Mouse (Mus musculus) heart, embryonic 10.5 days (tissue): ENCODE results near the gene Fbxl17. TPM values are rescaled to one million over a fixed set of nuclear protein-coding genes. Genes with fewer than 3 reads are reported as not detected.

Experiments used
- DNase-seq: peaks from one replicate; pipeline ENCODE4 v3.0.0-alpha.2; 2017; ENCODE audit warnings: low spot score
- H3K27ac ChIP-seq: fragments of 300-500 bp; sonication (generic); 2 replicates; pipeline ENCODE4 v1.5.1; 2016; ENCODE audit warnings: mild to moderate bottlenecking
- H3K27me3 ChIP-seq: fragments of 300-500 bp; sonication (generic); 2 replicates; pipeline ENCODE4 v1.6.1; 2016; ENCODE audit warnings: mild to moderate bottlenecking; ENCODE audit not compliant: poor library complexity, insufficient read depth, severe bottlenecking
- H3K36me3 ChIP-seq: fragments of 300-500 bp; sonication (generic); 2 replicates; pipeline ENCODE4 v1.6.1; 2016; ENCODE audit warnings: mild to moderate bottlenecking, moderate library complexity
- H3K4me1 ChIP-seq: fragments of 300-500 bp; sonication (generic); 2 replicates; pipeline ENCODE4 v1.6.1; 2016; ENCODE audit warnings: mild to moderate bottlenecking
- H3K4me3 ChIP-seq: fragments of 300-500 bp; sonication (generic); 2 replicates; pipeline ENCODE4 v1.5.1; 2016; ENCODE audit warnings: mild to moderate bottlenecking, moderate library complexity
- H3K9me3 ChIP-seq: fragments of 300-500 bp; sonication (generic); 2 replicates; pipeline ENCODE4 v1.6.1; 2016; ENCODE audit warnings: mild to moderate bottlenecking, moderate library complexity
- WGBS: fragments of 180-500 bp; shearing (Covaris S2); methylation state at CpG from one replicate; pipeline ENCODE4 v1.1.7; 2016; 5-methylcytosine and 5-hydroxymethylcytosine counted together
- polyA plus RNA-seq: library from polyadenylated mRNA; unstranded; fragments of >200 nt; fragmentation: Nextera tagmentation; extraction: Ambion mirVana; gene quantifications from 2 replicates; pipeline ENCODE4 v1.2.1, GENCODE M21; 2016

The Fbxl17 gene
- polyA plus RNA-seq, 1 experiment from 2014 or later = 4.2 TPM

GRCm38 (mm10) chr17:63496153-63496552 lies 3.7 kb downstream of the Fbxl17 start:
- Histone ChIP-seq H3K27ac (no peak overlapping the region), H3K9me3 (no peaks in the 10 kb centered on the region), H3K4me1 (peaks cover 37% of the 10 kb centered on the region), H3K27me3 (no peaks in the 10 kb centered on the region), H3K4me3 (no peak overlapping the region), H3K36me3 (no peaks in the 10 kb centered on the region)
- DNase-seq = no peak
- 55% methylated on average over 5 of the region's 5 CpGs for WGBS

DNA sequence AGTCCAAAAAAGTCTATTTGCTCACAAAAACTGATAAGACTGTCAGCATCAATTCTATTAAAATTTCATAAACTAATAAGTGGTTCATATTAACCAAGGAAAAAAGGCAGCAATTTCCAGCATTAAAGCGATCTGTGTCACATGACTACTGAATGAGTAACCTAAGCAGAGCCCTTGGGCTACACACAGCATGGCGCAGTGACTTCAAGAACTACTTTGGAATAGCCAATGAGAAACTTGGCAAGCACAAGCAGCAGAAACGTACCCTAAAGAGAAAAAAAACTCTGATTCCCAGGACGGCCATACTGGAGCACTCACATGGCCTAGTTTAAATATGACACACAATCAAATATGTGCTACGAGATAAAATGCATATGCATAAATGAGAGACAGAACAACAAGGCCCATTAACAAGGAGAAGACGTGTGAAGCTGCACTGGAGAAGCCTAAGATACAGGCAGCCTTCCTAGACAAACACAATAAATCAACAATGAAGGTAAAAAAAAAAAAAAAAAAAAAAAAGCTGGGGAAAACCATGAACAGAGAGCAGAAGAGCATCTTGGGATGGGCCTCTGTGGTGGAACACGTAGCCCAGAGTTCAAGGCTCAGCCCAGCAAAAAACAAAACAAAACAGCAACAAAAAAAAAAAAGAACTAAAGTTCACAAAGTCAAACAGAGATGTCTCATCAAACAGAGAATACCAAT lies 5.8 kb downstream of the Fbxl17 start:
- no peak overlapping the region for H3K4me3 ChIP-seq
- H3K27ac ChIP-seq = no peak overlapping the region
- H3K27me3 ChIP-seq = no peaks in the 10 kb centered on the region
- 86% methylated on average over 7 of the region's 7 CpGs for WGBS
- peaks cover 39% of the 10 kb centered on the region for H3K4me1 ChIP-seq
- H3K36me3 ChIP-seq = peaks cover 8% of the 10 kb centered on the region
- no peaks in the 10 kb centered on the region for H3K9me3 ChIP-seq
- DNase-seq = no peak

- WGBS = 43% methylated on average over 5 of the region's 5 CpGs
- H3K36me3 ChIP-seq = peaks cover 11% of the 10 kb centered on the region
- no peak for DNase-seq
- H3K27me3 ChIP-seq = no peaks in the 10 kb centered on the region
- no peaks in the 10 kb centered on the region for H3K9me3 ChIP-seq
- peaks cover 37% of the 10 kb centered on the region for H3K4me1 ChIP-seq
- H3K27ac ChIP-seq = 0 out of 2 replicates have a peak overlapping the region, but pooled peaks have one; percentile 22
- H3K4me3 ChIP-seq = peak overlapping the region; percentile 12; the same call in 1 of the 2 replicates
Observed at GRCm38 (mm10) chr17:63493274-63493673, 6.5 kb downstream of the Fbxl17 start.

- 68% methylated on average over 8 of the region's 8 CpGs for WGBS
- DNase-seq = no peak
- Histone ChIP-seq H3K4me1 (peaks cover 32% of the 10 kb centered on the region), H3K9me3 (no peaks in the 10 kb centered on the region), H3K27me3 (no peaks in the 10 kb centered on the region), H3K36me3 (peaks cover 11% of the 10 kb centered on the region), H3K4me3 (peak overlapping the region; percentile 12; the same call in 1 of the 2 replicates), H3K27ac (0 out of 2 replicates have a peak overlapping the region, but pooled peaks have one; percentile 22)
Observed at GRCm38 (mm10) chr17:63492665-63493273, 7.0 kb downstream of the Fbxl17 start.

DNA sequence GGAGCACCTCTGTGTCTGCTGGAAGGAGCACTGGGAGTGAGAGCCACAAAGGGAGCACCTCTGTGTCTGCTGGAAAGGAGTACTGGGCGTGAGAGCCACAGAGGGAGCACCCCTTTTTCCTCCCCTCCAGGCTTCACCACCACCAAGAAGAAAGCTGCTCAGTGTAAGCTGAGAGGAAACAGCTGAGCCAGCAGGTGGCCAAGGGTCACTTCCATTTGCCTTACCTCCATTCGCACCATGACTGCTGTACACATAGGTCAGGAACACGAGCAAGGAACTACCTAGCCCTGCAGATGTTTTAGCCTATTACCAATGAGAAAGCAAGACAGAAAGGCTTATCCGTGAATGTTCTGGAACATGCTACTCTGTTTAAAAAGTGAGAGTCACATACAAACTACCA lies 10.3 kb downstream of the Fbxl17 start:
- Histone ChIP-seq H3K36me3 (peaks cover 22% of the 10 kb centered on the region), H3K9me3 (no peaks in the 10 kb centered on the region), H3K27ac (no peak overlapping the region), H3K4me3 (no peak overlapping the region), H3K27me3 (no peaks in the 10 kb centered on the region), H3K4me1 (peaks cover 16% of the 10 kb centered on the region)
- 84% methylated on average over 4 of the region's 4 CpGs for WGBS
- DNase-seq = no peak

DNA sequence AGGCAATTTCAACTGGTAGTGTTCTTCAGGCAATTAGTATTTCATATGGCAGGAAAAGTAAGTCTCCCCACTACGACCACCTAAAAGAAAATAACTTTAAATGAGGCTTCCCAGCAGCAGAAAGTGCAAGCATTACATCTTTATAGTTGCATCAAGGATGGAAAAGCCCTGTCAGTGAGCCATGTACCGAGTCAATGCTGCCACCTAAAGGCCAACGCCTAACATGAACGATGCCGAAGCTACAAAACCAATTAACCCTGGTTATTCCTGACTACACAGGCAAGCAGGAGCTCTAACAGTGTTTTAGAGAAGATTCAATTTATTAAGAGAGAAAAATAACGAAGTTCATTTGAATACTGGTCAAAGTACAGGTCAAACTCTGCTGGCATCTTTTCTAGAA lies 32.0 kb downstream of the Fbxl17 start:
- H3K4me1 ChIP-seq = peaks cover 14% of the 10 kb centered on the region
- no peak overlapping the region for H3K4me3 ChIP-seq
- no peak overlapping the region for H3K27ac ChIP-seq
- no peaks in the 10 kb centered on the region for H3K9me3 ChIP-seq
- H3K36me3 ChIP-seq = 0 out of 2 replicates have a peak, but pooled peaks cover 3% of the 10 kb centered on the region
- DNase-seq = no peak
- no peaks in the 10 kb centered on the region for H3K27me3 ChIP-seq
- 11% methylated on average over 6 of the region's 6 CpGs for WGBS

GRCm38 (mm10) chr17:63465239-63465638 lies 34.6 kb downstream of the Fbxl17 start:
- Histone ChIP-seq H3K4me3 (no peak overlapping the region), H3K9me3 (no peaks in the 10 kb centered on the region), H3K27me3 (no peaks in the 10 kb centered on the region), H3K27ac (no peak overlapping the region), H3K4me1 (peaks cover 18% of the 10 kb centered on the region), H3K36me3 (0 out of 2 replicates have a peak, but pooled peaks cover 3% of the 10 kb centered on the region)
- 82% methylated on average over 1 of the region's 1 CpGs for WGBS
- no peak for DNase-seq

DNA sequence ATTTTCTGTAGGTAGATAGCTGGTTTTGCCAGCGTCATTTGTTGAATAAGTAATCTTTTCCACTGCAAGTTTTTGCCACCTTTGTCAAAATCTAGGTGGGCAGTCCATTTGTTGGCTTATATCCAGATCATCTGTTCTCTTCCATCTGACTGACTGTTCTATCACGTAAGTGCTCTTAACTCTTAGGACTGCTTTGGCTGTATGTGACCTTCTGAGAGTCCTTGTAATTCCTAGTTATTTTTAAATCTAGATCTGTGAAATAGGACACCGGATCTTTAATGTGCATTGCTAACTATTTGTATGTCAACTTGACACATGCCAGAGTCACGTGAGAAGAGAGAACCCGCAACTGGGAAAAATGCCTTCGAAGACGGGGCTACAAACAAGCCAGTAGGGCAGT lies 37.3 kb downstream of the Fbxl17 start:
- Histone ChIP-seq H3K27ac (no peak overlapping the region), H3K27me3 (no peaks in the 10 kb centered on the region), H3K36me3 (0 out of 2 replicates have a peak, but pooled peaks cover 2% of the 10 kb centered on the region), H3K9me3 (no peaks in the 10 kb centered on the region), H3K4me3 (no peak overlapping the region), H3K4me1 (peaks cover 16% of the 10 kb centered on the region)
- no peak for DNase-seq
- 59% methylated on average over 7 of the region's 7 CpGs for WGBS

DNA sequence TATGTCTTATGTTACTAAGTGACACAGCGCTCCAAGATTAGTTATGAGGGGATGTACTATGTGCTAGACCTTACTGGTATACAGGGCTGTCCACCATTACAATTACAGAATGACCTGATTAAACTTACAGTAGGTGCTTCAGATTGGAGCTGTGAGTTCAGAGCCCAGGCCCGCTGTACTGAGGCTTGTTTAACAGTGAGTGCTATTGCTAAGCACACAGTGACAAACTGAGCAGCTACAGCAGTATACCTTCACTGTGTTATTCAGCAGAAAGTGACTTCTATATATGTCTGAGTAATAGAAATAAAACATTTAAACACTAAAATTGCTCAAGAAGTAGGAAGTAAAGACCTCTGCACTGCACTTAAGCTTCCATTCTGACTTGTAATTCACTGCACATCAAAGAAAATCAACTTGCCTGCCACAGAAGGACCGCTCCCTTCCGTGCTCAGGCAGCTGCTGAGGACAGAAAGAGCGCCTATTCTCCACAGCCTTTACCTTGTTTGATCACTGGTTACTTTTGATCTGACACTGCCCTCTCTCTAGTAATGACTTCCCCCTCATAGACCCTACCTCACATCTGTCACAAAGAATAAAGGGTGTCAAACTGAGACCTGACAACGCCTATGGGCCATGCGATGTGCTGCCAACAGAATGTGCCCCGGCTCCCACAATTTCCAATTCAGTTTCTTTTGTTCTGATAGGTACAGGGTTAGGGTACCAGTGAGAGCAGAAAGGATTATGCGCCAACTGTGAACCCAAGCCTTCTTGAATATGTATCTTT lies 39.9 kb downstream of the Fbxl17 start:
- Histone ChIP-seq H3K4me1 (peaks cover 5% of the 10 kb centered on the region; the same call in 1 of the 2 replicates), H3K36me3 (0 out of 2 replicates have a peak, but pooled peaks cover 2% of the 10 kb centered on the region), H3K9me3 (no peaks in the 10 kb centered on the region), H3K27me3 (no peaks in the 10 kb centered on the region), H3K27ac (no peak overlapping the region), H3K4me3 (no peak overlapping the region)
- no peak for DNase-seq
- 82% methylated on average over 9 of the region's 9 CpGs for WGBS

GRCm38 (mm10) chr17:63458052-63458451 lies 41.8 kb downstream of the Fbxl17 start:
- 90% methylated on average over 3 of the region's 3 CpGs for WGBS
- Histone ChIP-seq H3K4me1 (peaks cover 5% of the 10 kb centered on the region; the same call in 1 of the 2 replicates), H3K4me3 (no peak overlapping the region), H3K27me3 (no peaks in the 10 kb centered on the region), H3K36me3 (0 out of 2 replicates have a peak, but pooled peaks cover 2% of the 10 kb centered on the region), H3K27ac (no peak overlapping the region), H3K9me3 (no peaks in the 10 kb centered on the region)
- DNase-seq = no peak

DNA sequence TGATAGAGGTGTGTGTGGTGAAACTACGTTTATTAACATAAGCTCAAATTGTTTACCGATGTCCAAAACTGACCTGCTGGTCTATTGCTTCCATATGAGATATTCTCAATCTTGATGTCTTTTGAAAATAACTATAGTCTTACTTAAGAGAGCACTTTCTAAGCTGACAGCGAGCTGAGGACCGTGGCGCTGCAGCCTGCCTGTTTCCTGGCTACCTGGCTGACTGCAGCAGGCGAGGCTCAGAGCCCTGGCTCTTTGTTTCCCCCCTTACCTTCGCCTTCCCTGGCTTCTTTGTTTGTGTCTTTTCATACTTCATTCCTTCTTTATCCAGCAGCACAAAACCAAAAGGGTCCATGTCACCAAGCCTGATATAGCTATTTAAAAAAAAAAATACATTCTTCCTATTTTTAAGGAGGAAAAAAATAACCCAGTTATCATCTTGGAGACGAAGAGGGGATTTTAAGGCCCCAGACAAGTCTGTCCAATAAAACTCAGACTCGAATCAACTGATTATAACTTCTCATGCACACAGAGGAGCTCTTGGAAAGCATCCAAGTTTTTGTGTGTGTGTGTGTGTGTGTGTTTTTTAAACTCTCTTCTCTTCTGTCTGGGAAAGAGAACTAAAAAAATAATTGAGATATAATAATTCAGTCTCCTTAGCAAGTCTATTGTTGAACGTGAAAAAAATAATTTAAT lies 48.4 kb downstream of the Fbxl17 start:
- H3K4me1 ChIP-seq = no peaks in the 10 kb centered on the region
- no peak for DNase-seq
- no peak overlapping the region for H3K4me3 ChIP-seq
- no peaks in the 10 kb centered on the region for H3K36me3 ChIP-seq
- no peaks in the 10 kb centered on the region for H3K27me3 ChIP-seq
- WGBS = 72% methylated on average over 10 of the region's 10 CpGs
- H3K9me3 ChIP-seq = no peaks in the 10 kb centered on the region
- no peak overlapping the region for H3K27ac ChIP-seq

DNA sequence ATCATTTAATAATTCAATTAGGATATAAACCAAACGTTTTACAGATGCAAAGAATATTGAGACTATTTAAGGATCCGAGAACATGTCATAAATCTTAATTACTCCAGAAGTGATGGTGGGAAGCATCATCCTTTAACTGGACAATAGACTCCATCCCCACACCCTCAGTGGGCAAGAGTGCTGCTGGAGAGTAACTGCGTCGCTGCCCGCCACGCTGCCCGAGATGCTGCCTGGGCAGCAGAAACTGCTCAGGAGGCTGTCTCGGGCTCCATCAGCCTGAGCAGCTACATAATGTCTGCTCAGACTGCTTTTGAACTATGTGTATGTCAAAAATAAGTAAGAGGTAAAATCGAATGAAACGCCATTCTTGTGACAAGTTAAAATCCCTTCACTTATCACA lies 52.1 kb downstream of the Fbxl17 start:
- Histone ChIP-seq H3K27me3 (no peaks in the 10 kb centered on the region), H3K36me3 (peaks cover 9% of the 10 kb centered on the region; the same call in 1 of the 2 replicates), H3K4me3 (no peak overlapping the region), H3K27ac (no peak overlapping the region), H3K4me1 (peaks cover 3% of the 10 kb centered on the region; the same call in 1 of the 2 replicates), H3K9me3 (no peaks in the 10 kb centered on the region)
- DNase-seq = no peak
- WGBS = 79% methylated on average over 10 of the region's 10 CpGs
